Mouse (Mus musculus): ENCODE measurements at regions not wholly inside any gene's neighbourhood (a gene's known extent, or its start where the extent isn't known, plus 50 kb on each side); places are given as distances from the start of the nearest gene placed in this dataset.

DNA sequence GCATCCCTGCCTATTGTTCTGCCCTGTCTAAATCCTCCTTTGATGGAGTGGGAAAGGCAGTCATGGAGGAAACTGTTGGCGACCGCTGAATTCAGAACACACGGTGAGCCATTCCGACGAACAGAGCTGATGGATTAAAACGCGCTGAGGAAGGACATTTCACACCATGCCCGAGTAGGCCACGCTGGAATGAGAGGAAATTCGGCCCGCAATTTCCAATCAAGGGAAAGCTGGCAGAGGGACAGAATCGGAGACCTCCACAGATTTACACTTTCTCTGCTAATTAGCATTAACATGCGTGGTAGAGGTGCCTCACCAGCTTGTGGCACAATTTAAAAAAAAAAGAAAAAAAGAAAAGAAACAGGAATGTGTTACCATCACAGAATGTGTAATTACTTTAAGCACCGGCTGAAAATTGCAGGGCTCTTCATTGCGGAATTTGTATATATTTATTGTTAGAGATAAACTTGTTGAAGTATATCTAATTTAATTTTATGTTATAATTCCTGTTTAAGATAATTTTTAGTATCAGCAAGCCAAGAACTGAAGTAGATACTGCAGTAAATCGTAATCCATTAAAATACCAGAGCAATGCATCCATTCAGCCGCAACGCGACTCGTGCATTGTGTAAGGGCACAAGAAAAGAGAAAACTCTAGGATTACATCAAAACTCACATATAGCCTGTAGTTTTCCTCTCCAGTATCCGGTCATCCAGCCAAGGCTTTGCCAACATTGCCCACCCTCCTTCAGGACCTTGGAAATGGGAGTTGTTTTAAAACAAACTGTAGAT, 2249.4 kb upstream of the Gm7489 start:
- no peak for TF ChIP-seq CTCF (IDR thresholded peaks at IDR 0.05; ENCODE audit: borderline replicate concordance, control insufficient read depth, extremely low read depth, insufficient read depth, low read length, poor library complexity)
- TF ChIP-seq POLR2A (IDR thresholded peaks at IDR 0.05; ENCODE audit: control insufficient read depth, extremely low read depth, insufficient read depth, low read length, poor library complexity): no peak

Measured in thymus, adult 2 months (tissue).